Mouse (Mus musculus) kidney, adult 9 months (tissue): ENCODE results near the gene Cript.
A peak's percentile ranks its signal among the peaks of the same experiment; 100 is the strongest.

Experiments
- DNase-seq: peaks from one replicate; pipeline ENCODE4 v3.0.0; 2022

The Cript gene

GRCm38 (mm10) chr17:87025269-87025949 lies at the start of gene Cript, which contains the start of gene Pigf:
Cript (plus strand) TSS chr17:87025550.
Pigf (minus strand) TSS chr17:87025406.
- peak; percentile 99 for DNase-seq

- DNase-seq: no peak
Observed at GRCm38 (mm10) chr17:86976387-86976786, 49.0 kb upstream of the Cript start.

- DNase-seq: no peak
Observed at GRCm38 (mm10) chr17:86978496-86978895, 46.9 kb upstream of the Cript start.

GRCm38 (mm10) chr17:86981205-86981604 lies 44.1 kb upstream of the Cript start:
- DNase-seq: no peak

GRCm38 (mm10) chr17:86981701-86982100 lies 43.6 kb upstream of the Cript start:
- DNase-seq: no peak

GRCm38 (mm10) chr17:86982497-86982896 lies 42.9 kb upstream of the Cript start:
- DNase-seq: peak; percentile 43

GRCm38 (mm10) chr17:86986449-86987138 lies 38.8 kb upstream of the Cript start:
- DNase-seq: peak; percentile 26

- DNase-seq: peak; percentile 27
Observed at GRCm38 (mm10) chr17:86988161-86988560, 37.2 kb upstream of the Cript start.

- DNase-seq: no peak
Observed at GRCm38 (mm10) chr17:86988601-86989184, 36.7 kb upstream of the Cript start.

- DNase-seq: no peak
Observed at GRCm38 (mm10) chr17:86991306-86991705, 34.0 kb upstream of the Cript start.

GRCm38 (mm10) chr17:86997323-86997722 lies 28.0 kb upstream of the Cript start:
- DNase-seq: no peak

- no peak for DNase-seq
Observed at GRCm38 (mm10) chr17:87008950-87009349, 16.4 kb upstream of the Cript start.

GRCm38 (mm10) chr17:87011301-87012019 lies 13.9 kb upstream of the Cript start:
- no peak for DNase-seq

GRCm38 (mm10) chr17:87019692-87020091 lies 5.7 kb upstream of the Cript start:
- DNase-seq: no peak

- no peak for DNase-seq
Observed at GRCm38 (mm10) chr17:87024491-87025242, 683 bp upstream of the Cript start.

GRCm38 (mm10) chr17:87036141-87037073 lies 11.1 kb downstream of the Cript start:
- peak; percentile 44 for DNase-seq

GRCm38 (mm10) chr17:87038496-87038895 lies 13.1 kb downstream of the Cript start:
- DNase-seq: no peak

GRCm38 (mm10) chr17:87041739-87042138 lies 16.4 kb downstream of the Cript start:
- no peak for DNase-seq

- DNase-seq: peak; percentile 95
Observed at GRCm38 (mm10) chr17:87044364-87044763, 19.0 kb downstream of the Cript start.

- no peak for DNase-seq
Observed at GRCm38 (mm10) chr17:87044796-87045195, 19.4 kb downstream of the Cript start.

- no peak for DNase-seq
Observed at GRCm38 (mm10) chr17:87049696-87050095, 24.3 kb downstream of the Cript start.
